Mouse (Mus musculus): ENCODE results near the gene Lnpep. TPM values are rescaled to one million over a fixed set of nuclear protein-coding genes. Genes with fewer than 3 reads are reported as not detected.

The Lnpep gene
- total RNA-seq, 1 experiment, result 44.8 TPM

DNA sequence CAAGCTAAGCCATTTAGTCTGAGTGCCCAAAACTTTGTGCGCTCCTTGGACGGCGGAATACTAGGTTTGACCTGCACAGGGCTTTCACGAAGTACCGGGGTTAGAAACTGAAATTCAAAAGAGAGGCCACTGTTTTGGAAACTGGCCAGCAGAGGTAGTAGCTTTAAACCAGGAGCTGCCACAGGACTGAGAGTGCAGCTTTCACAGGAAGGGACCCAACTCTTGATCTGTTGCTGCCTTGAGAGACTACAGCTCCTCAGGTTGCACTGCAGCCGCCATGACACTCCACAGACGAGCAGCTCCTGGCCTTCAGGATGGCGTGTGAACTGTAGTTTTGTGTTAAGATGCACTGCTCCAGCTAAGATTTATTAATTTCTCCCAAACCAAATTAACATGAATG lies 132.7 kb downstream of the Lnpep start:
- Histone ChIP-seq H3K9ac (ENCODE audit: insufficient read depth, low read depth, low read length, poor library complexity, severe bottlenecking) (peak overlapping the region; percentile 94), H3K27ac (ENCODE audit: insufficient read depth, low read depth, low read length, poor library complexity, severe bottlenecking) (peak overlapping the region; percentile 97; the same call in 1 of the 2 replicates), H3K4me3 (ENCODE audit: insufficient read depth in 1 of 2, low read depth in 1 of 2, low read length in 2 of 2, poor library complexity in 1 of 2, severe bottlenecking in 1 of 2) (peak overlapping the region; percentile 64 to 73), H3K36me3 (ENCODE audit: control insufficient read depth, insufficient read depth, low read length, poor library complexity, severe bottlenecking) (no peaks in the 10 kb centered on the region), H3K9me3 (ENCODE audit: control insufficient read depth, insufficient read depth, low read depth, low read length) (no peaks in the 10 kb centered on the region), H3K4me1 (ENCODE audit: control insufficient read depth in 2 of 2, insufficient read depth in 2 of 2, low read length in 2 of 2, poor library complexity in 1 of 2) (peaks cover 6 to 12% of the 10 kb centered on the region in 2 experiments; a peak in 3 of 4 replicates)
- DNase-seq (ENCODE audit: low read depth, low spot score), result no peak
- in situ Hi-C loops (cut with MboI; ENCODE audit: low sequenced_read_pairs in 2 of 2, unreplicated experiment in 2 of 2), result no loop called here
- TF ChIP-seq CHD2 (IDR thresholded peaks at IDR 0.05; ENCODE audit: low read depth, low read length), result no peak
- no peak for TF ChIP-seq MAFK (IDR thresholded peaks at IDR 0.05; ENCODE audit: insufficient read depth, low read depth, low read length)
- no peak for TF ChIP-seq ZNF384 (IDR thresholded peaks at IDR 0.05; ENCODE audit: low read depth, low read length)
- no peak for TF ChIP-seq HCFC1 (IDR thresholded peaks at IDR 0.05; ENCODE audit: borderline replicate concordance, insufficient read depth, low read length)
- TF ChIP-seq ZC3H11A (IDR thresholded peaks at IDR 0.05; ENCODE audit: borderline replicate concordance, low read depth, low read length), result no peak

- H3K36me3 ChIP-seq (ENCODE audit: control insufficient read depth, insufficient read depth, low read length, poor library complexity, severe bottlenecking), result no peaks in the 10 kb centered on the region
- H3K9ac ChIP-seq (ENCODE audit: insufficient read depth, low read depth, low read length, poor library complexity, severe bottlenecking), result peak overlapping the region; percentile 94; the same call in 1 of the 2 replicates
- no peaks in the 10 kb centered on the region for H3K9me3 ChIP-seq (ENCODE audit: control insufficient read depth, insufficient read depth, low read depth, low read length)
- peak overlapping the region; percentile 64 to 73 for H3K4me3 ChIP-seq (ENCODE audit: insufficient read depth in 1 of 2, low read depth in 1 of 2, low read length in 2 of 2, poor library complexity in 1 of 2, severe bottlenecking in 1 of 2)
- DNase-seq (ENCODE audit: low read depth, low spot score), result no peak
- TF ChIP-seq HCFC1 (IDR thresholded peaks at IDR 0.05; ENCODE audit: borderline replicate concordance, insufficient read depth, low read length) (no peak), ZC3H11A (IDR thresholded peaks at IDR 0.05; ENCODE audit: borderline replicate concordance, low read depth, low read length) (no peak), CHD2 (IDR thresholded peaks at IDR 0.05; ENCODE audit: low read depth, low read length) (no peak), ZNF384 (IDR thresholded peaks at IDR 0.05; ENCODE audit: low read depth, low read length) (no peak), MAFK (IDR thresholded peaks at IDR 0.05; ENCODE audit: insufficient read depth, low read depth, low read length) (no peak)
- in situ Hi-C loops (cut with MboI; ENCODE audit: low sequenced_read_pairs in 2 of 2, unreplicated experiment in 2 of 2), result no loop called here
- H3K27ac ChIP-seq (ENCODE audit: insufficient read depth, low read depth, low read length, poor library complexity, severe bottlenecking), result peak overlapping the region; percentile 97; the same call in 1 of the 2 replicates
- peaks cover 6 to 12% of the 10 kb centered on the region in 2 experiments; a peak in 3 of 4 replicates for H3K4me1 ChIP-seq (ENCODE audit: control insufficient read depth in 2 of 2, insufficient read depth in 2 of 2, low read length in 2 of 2, poor library complexity in 1 of 2)
Observed at GRCm38 (mm10) chr17:17491622-17492001, 133.2 kb downstream of the Lnpep start.

DNA sequence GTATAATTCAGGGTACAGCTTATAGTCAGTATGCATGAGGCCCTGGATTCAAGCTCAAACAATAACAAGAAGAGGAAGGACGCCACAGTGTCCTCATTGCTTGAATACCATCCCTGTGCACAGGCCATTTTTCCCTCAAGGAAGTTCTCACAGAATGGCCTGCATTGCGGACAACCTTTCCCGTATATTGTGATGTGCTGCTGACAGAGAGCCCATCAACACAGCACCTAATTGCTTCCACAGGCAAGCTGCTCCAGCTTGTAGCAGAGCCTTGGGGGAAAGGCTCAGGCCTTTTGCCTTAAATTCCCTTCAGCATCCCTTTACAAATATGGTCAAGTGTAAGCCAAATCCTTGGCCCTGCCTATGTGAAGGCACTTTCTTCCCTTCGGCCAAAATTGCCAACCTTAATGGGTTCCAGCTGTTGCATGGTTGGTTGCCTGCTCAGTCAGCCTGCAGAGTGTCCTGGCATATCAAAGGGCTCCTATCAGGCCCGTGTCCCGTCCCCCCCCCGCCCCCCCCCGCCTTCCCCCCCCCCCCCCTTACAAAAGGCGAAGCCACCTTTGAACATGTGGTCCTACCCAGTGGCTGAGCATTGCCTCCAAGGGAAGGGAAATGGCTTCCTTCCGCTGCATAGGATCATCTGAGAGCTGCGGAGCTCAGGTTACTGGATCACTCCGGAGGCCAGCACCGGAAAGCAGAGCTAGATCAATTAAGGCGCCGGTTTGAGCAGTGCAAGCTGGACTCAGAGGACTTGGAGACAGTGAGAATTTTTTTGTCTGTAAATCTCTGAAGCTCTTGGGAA lies 133.8 kb downstream of the Lnpep start:
- Histone ChIP-seq H3K36me3 (ENCODE audit: control insufficient read depth, insufficient read depth, low read length, poor library complexity, severe bottlenecking) (no peaks in the 10 kb centered on the region), H3K27ac (ENCODE audit: insufficient read depth, low read depth, low read length, poor library complexity, severe bottlenecking) (peak overlapping the region; percentile 97; the same call in 1 of the 2 replicates), H3K9ac (ENCODE audit: insufficient read depth, low read depth, low read length, poor library complexity, severe bottlenecking) (peak overlapping the region; percentile 94), H3K4me3 (ENCODE audit: insufficient read depth in 1 of 2, low read depth in 1 of 2, low read length in 2 of 2, poor library complexity in 1 of 2, severe bottlenecking in 1 of 2) (peak overlapping the region; percentile 64 to 73), H3K9me3 (ENCODE audit: control insufficient read depth, insufficient read depth, low read depth, low read length) (no peaks in the 10 kb centered on the region), H3K4me1 (ENCODE audit: control insufficient read depth in 2 of 2, insufficient read depth in 2 of 2, low read length in 2 of 2, poor library complexity in 1 of 2) (peaks cover 6 to 12% of the 10 kb centered on the region in 2 experiments; a peak in 3 of 4 replicates)
- DNase-seq (ENCODE audit: low read depth, low spot score), result no peak
- in situ Hi-C loops (cut with MboI; ENCODE audit: low sequenced_read_pairs in 2 of 2, unreplicated experiment in 2 of 2), result no loop called here
- TF ChIP-seq CHD2 (IDR thresholded peaks at IDR 0.05; ENCODE audit: low read depth, low read length), result no peak
- TF ChIP-seq HCFC1 (IDR thresholded peaks at IDR 0.05; ENCODE audit: borderline replicate concordance, insufficient read depth, low read length), result no peak
- TF ChIP-seq ZNF384 (IDR thresholded peaks at IDR 0.05; ENCODE audit: low read depth, low read length), result no peak

DNA sequence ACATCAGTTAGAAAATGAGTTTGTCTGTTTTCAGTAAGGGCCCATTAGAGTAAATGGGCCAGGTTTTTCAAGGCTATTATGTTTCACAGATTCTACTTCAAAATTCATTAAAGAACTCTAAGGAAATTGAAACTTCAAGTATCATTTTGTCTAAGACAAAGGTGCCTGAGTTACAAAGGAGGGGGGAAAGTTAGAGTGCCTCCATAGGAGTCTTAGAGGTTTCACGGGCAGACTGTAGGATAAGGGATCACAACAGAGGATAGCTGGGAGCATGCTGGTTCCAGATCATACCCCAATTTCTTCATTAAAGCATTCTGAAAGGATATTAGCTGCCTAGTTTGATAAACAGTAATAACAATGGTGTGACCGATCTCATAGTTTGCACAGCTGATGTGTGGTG lies 139.1 kb downstream of the Lnpep start:
- DNase-seq (ENCODE audit: low read depth, low spot score), result no peak
- in situ Hi-C loops (cut with MboI; ENCODE audit: low sequenced_read_pairs in 2 of 2, unreplicated experiment in 2 of 2), result no loop called here
- H3K36me3 ChIP-seq (ENCODE audit: control insufficient read depth, insufficient read depth, low read length, poor library complexity, severe bottlenecking), result no peaks in the 10 kb centered on the region
- TF ChIP-seq ZNF384 (IDR thresholded peaks at IDR 0.05; ENCODE audit: low read depth, low read length), result no peak
- TF ChIP-seq CHD2 (IDR thresholded peaks at IDR 0.05; ENCODE audit: low read depth, low read length), result no peak
- no peak for TF ChIP-seq MAFK (IDR thresholded peaks at IDR 0.05; ENCODE audit: insufficient read depth, low read depth, low read length)
- TF ChIP-seq HCFC1 (IDR thresholded peaks at IDR 0.05; ENCODE audit: borderline replicate concordance, insufficient read depth, low read length), result no peak
- no peak for TF ChIP-seq ZC3H11A (IDR thresholded peaks at IDR 0.05; ENCODE audit: borderline replicate concordance, low read depth, low read length)
- H3K27ac ChIP-seq (ENCODE audit: insufficient read depth, low read depth, low read length, poor library complexity, severe bottlenecking), result no peak overlapping the region
- no peaks in the 10 kb centered on the region for H3K9me3 ChIP-seq (ENCODE audit: control insufficient read depth, insufficient read depth, low read depth, low read length)
- H3K4me3 ChIP-seq (ENCODE audit: insufficient read depth in 1 of 2, low read depth in 1 of 2, low read length in 2 of 2, poor library complexity in 1 of 2, severe bottlenecking in 1 of 2), result no peak overlapping the region
- peaks cover 3 to 5% of the 10 kb centered on the region in 2 experiments; a peak in 2 of 4 replicates for H3K4me1 ChIP-seq (ENCODE audit: control insufficient read depth in 2 of 2, insufficient read depth in 2 of 2, low read length in 2 of 2, poor library complexity in 1 of 2)
- no peak overlapping the region for H3K9ac ChIP-seq (ENCODE audit: insufficient read depth, low read depth, low read length, poor library complexity, severe bottlenecking)

Other genes with a start within 250 kb of the Lnpep start
- gene Lix1, start 222.4 kb downstream of the Lnpep start, total RNA-seq (2012; rRNA removed), result 0.95 and 2.3 TPM in 2 replicates
- 0.16 and 0.27 TPM in 2 replicates for gene Vmn2r90, start 78.7 kb upstream of the Lnpep start, total RNA-seq (2012; rRNA removed)
- gene Spaca6, start 202.1 kb upstream of the Lnpep start, total RNA-seq (2012; rRNA removed), result 12.7 and 16.6 TPM in 2 replicates
- gene Has1, start 230.2 kb upstream of the Lnpep start, total RNA-seq (2012; rRNA removed), result 0.22 and 0.37 TPM in 2 replicates

Measured in ES-E14 (cell line).